Mouse (Mus musculus) regulatory T cell (primary cell): Measurements from ENCODE around the gene Ppil3.

Source experiments
- in situ Hi-C: fragments of 300-600 bp; cut with MboI, MseI; formaldehyde crosslinking; loops from one replicate; pipeline ENCODE4 v1.15.1; 2025; ENCODE audit warnings: high pct_unique_total_duplicates

Ppil3 gene

GRCm38 (mm10) chr1:58410198-58410588 lies 35.1 kb downstream of the Ppil3 start:
- in situ Hi-C loops = no loop called here

GRCm38 (mm10) chr1:58409553-58410197 lies 35.6 kb downstream of the Ppil3 start:
- in situ Hi-C loops = no loop called here

DNA sequence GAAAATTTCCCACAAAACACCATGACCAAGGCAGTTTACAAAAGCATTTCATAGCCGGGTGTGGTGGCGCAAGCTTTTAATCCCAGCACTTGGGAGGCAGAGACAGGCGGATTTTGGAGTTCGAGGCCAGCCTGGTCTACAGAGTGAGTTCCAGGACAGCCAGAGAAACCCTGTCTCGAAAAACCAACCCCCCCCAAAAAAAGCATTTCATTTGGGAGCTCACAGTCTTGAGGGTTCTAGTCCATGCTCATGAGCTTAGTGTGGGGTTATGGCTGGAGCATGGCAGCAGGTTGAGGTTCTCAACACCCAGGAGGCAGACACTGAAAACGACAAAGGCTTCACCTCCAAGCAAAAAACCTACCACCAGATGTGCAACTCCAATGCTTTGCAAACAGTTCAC lies 37.1 kb downstream of the Ppil3 start:
- in situ Hi-C loops = no loop called here

GRCm38 (mm10) chr1:58407321-58407720 lies 38.0 kb downstream of the Ppil3 start:
- in situ Hi-C loops = no loop called here

GRCm38 (mm10) chr1:58403745-58404144 lies 41.5 kb downstream of the Ppil3 start:
- in situ Hi-C loops = no loop called here

GRCm38 (mm10) chr1:58401396-58401795 lies 43.9 kb downstream of the Ppil3 start:
- in situ Hi-C loops = no loop called here

GRCm38 (mm10) chr1:58397731-58398130 lies 47.6 kb downstream of the Ppil3 start:
- in situ Hi-C loops = loop anchor here (25.0 kb wide), 1 partner anchor 985 kb away; the partner anchor contains the start of genes Maip1 and Tyw5

GRCm38 (mm10) chr1:58396179-58396578 lies 49.1 kb downstream of the Ppil3 start:
- in situ Hi-C loops = loop anchor here (25.0 kb wide), 1 partner anchor 984 kb away; the partner anchor contains the start of genes Maip1 and Tyw5

- in situ Hi-C loops = loop anchor here (25.0 kb wide), 1 partner anchor 983 kb away; the partner anchor contains the start of genes Maip1 and Tyw5
Measured at GRCm38 (mm10) chr1:58395341-58395740, 49.9 kb downstream of the Ppil3 start.

DNA sequence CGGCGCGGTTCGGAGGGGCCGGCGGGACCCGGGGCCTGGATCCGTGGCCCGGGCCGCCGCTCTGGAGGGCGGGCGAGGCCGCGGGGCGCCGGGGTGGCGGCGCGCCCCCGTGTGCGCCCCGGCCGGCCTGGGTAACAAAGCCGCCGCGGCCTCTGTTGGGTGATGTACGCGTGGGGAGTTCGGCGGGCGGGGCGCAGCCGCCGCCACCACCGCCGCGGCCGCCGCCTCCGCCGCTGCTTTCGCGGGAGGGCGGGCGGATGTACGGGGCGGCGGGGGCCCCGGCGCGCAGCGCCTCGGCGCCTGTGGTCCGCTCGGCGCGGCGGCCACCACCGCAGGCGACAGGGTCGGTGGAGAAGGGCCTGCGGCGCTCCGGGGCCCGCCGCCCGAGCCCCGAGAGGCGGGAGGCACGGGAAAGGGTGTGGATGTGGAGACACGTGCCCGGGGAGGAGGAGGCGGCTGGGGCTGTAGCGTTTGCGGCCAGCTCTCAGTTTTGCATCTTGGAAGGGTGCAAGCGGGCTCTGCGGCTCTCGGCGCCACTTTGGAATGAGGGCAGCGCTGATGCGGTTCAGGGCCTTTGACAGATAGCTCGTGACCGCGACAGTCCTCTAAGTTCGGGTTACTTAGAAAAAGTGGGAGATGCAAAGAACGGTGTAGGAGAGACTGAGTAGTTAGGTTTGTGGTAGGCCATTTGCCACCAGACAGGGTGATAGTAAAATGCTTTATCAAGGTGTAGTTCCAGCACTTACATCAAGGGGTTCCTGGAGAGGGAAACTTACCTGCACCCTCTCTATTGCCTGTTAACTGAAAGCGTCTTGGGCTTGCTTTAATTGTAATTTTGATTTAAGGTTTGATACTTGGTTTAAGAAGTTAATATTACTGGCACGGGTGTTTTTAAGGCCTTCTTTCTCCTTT lies 51.7 kb downstream of the Ppil3 start:
- in situ Hi-C loops = loop anchor here (25.0 kb wide), 1 partner anchor 981 kb away; the partner anchor contains the start of genes Maip1 and Tyw5

GRCm38 (mm10) chr1:58392652-58393283 lies 52.5 kb downstream of the Ppil3 start, which contains the start of gene Bzw1:
Bzw1 (plus strand) TSS chr1:58392898.
- in situ Hi-C loops = loop anchor here (25.0 kb wide), 1 partner anchor 980 kb away; the partner anchor contains the start of genes Maip1 and Tyw5

GRCm38 (mm10) chr1:58392268-58392651 lies 53.0 kb downstream of the Ppil3 start:
- in situ Hi-C loops = loop anchor here (25.0 kb wide), 1 partner anchor 980 kb away; the partner anchor contains the start of genes Maip1 and Tyw5

DNA sequence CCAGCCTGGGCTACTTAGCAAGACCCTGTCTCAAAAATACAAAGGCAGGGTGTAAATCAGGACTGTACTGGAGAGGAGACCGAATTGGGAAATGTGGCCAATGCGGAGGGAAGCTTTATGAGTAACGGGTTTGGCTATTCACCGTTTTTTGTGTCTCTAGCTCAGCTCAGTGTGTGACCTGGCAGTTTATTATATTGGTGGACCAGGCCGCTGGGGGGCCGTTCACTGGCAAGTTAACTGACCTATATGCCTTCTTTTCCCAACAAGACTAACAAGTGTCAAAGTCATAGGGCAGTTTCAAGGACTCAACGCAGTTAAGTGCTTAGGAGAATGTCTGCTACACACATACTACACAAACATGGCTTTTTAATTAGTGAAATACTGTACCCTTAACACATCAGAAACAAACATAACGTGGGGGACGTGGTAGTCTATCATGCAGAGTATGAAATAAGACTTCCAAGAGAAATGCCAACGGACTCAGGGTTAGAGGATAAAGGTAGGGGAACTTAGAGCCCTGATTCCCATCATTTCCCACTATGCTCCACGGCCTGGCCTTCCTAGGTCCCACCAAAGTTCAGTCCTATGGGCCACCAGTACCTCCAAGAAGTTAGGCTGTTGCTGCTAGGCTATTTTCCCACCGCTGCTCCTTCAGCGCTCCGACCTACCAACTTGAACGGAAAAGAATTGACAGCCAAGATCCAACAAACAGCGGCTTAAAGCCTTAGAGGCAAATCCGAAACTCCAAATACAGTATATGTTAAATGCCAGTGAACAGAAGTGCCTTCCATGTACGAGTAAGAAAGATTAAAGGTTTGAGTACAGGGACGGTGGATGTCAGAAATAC lies 53.6 kb downstream of the Ppil3 start:
- in situ Hi-C loops = loop anchor here (25.0 kb wide), 1 partner anchor 979 kb away; the partner anchor contains the start of genes Maip1 and Tyw5

DNA sequence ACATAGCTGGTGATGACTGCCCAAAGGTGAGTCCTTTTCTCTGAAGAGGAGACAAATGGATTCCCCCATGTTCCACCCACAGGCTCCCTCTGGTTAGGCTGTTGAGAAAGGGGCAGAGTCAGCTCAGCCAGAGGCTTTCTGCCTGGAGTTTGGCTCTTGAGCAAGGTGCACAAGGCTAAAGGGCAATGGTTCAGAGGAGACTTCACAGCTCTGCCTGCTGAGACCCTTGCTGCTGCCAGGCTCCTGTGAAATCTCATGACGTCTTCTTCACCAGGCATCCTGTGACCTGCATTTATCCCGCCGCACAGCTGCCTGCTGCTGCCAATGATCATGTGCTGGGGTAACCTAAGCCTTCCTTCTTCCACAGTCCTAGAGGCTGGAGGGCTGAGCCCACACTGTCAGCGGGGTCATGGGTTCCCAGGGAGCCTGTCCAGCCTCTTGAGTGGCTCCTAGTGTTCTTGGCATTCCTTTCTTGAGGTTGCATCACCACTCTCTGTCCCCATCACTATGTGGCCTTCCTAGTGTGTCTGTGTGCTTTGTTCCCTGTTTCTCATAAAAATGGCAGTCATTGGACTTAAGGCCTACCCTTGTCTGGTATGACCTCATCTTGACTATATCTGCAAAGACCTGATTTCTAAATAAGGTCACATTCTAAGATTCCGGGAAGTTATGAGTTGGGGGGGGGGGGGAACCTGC lies 62.6 kb downstream of the Ppil3 start:
- in situ Hi-C loops = loop anchor here (25.0 kb wide), 1 partner anchor 970 kb away; the partner anchor contains the start of genes Maip1 and Tyw5
